Mouse (Mus musculus) C3H10T1/2 (cell line): Measurements from ENCODE around the gene Cyp3a25. TPM values are rescaled to one million over a fixed set of nuclear protein-coding genes. Genes with fewer than 3 reads are reported as not detected.

Source experiments
- polyA plus RNA-seq, 2 experiments: library from polyadenylated mRNA; unstranded; fragments of >200 nt; fragmentation: generic; extraction: Trizol; gene quantifications; one replicate each; pipeline ENCODE4 v1.2.1; 2012; ENCODE audit warnings: missing spikeins in 2 of 2

Cyp3a25 gene
- not detected for polyA plus RNA-seq

DNA sequence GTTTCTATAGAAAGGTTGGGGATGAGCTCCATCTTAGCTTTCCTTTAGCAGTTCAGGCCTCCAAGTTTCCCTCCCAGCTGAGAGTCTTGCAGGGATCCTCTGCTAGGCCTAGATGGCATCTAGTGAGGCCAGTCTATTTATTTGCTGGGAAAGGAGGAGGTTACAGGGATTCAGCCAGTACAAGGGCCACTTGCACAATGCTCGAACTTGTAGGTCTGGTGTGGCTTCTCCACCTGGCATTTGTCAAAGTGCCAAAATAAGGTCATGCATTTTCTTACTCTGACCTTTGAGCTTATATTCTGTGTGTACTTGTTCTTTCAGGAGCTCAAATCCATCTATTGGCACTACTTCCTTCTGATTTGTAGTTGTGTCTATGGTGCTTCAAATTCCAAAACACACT lies at the start of gene Cyp3a25:
Gene Cyp3a25, minus strand, starts transcription at position 110 of the 400 bp plus-strand sequence.

Other genes starting within 250 kb of the Cyp3a25 start
- not detected for gene Cyp3a44, start 203.7 kb downstream of the Cyp3a25 start, polyA plus RNA-seq
- not detected for gene Cyp3a11, start 129.7 kb downstream of the Cyp3a25 start, polyA plus RNA-seq
- gene Cyp3a59, start 69.6 kb upstream of the Cyp3a25 start, polyA plus RNA-seq: not detected
- gene Gm5565, start 150.9 kb upstream of the Cyp3a25 start, polyA plus RNA-seq: not detected
- gene Gm6309, start 161.1 kb upstream of the Cyp3a25 start, polyA plus RNA-seq: not detected
- not detected for gene 1700001J03Rik, start 175.7 kb upstream of the Cyp3a25 start, polyA plus RNA-seq
- gene Rnf6, start 211.9 kb upstream of the Cyp3a25 start, polyA plus RNA-seq: 10 to 100 TPM in 1 of 2 experiments, under 1 TPM in 1; 0.83 to 13.3 TPM
- 1 to 10 TPM; 1.2 to 6.9 TPM for gene Cdk8, start 221.6 kb upstream of the Cyp3a25 start, polyA plus RNA-seq